Mouse (Mus musculus) lung, postnatal 10 days (tissue): ENCODE results near the gene Aldh1l2.
"Not testable (repeated sequence)": the region's sequence is repeated elsewhere in the genome, so short reads cannot be mapped to it uniquely, and the experiment has no call there.

ENCODE experiments used
- DNase-seq: peaks from one replicate; pipeline ENCODE4 v3.0.0; 2021

Aldh1l2 gene

GRCm38 (mm10) chr10:83533910-83534283, at the start of gene Aldh1l2:
Aldh1l2 (minus strand) TSS chr10:83534140.
- peak; percentile 81 for DNase-seq

GRCm38 (mm10) chr10:83565449-83566441, 31.8 kb upstream of the Aldh1l2 start:
- DNase-seq, result no peak

GRCm38 (mm10) chr10:83563005-83563404, 29.1 kb upstream of the Aldh1l2 start:
- no peak for DNase-seq

- no peak for DNase-seq
Observed at GRCm38 (mm10) chr10:83545341-83545740, 11.4 kb upstream of the Aldh1l2 start.

- peak; percentile 78 for DNase-seq
Observed at GRCm38 (mm10) chr10:83544103-83544479, 10.2 kb upstream of the Aldh1l2 start.

GRCm38 (mm10) chr10:83543439-83544102, 9.6 kb upstream of the Aldh1l2 start, which contains the start of gene Washc4:
Washc4 (plus strand) TSS chr10:83543752.
- peak; percentile 98 for DNase-seq

GRCm38 (mm10) chr10:83542241-83542640, 8.3 kb upstream of the Aldh1l2 start:
- no peak for DNase-seq

GRCm38 (mm10) chr10:83540092-83540491, 6.2 kb upstream of the Aldh1l2 start:
- no peak for DNase-seq

GRCm38 (mm10) chr10:83539311-83539980, 5.5 kb upstream of the Aldh1l2 start:
- no peak for DNase-seq

- DNase-seq, result no peak
Observed at GRCm38 (mm10) chr10:83536436-83536835, 2.5 kb upstream of the Aldh1l2 start.

- DNase-seq, result peak; percentile 74
Observed at GRCm38 (mm10) chr10:83533258-83533909, 556 bp downstream of the Aldh1l2 start.

- no peak for DNase-seq
Observed at GRCm38 (mm10) chr10:83530384-83530967, 3.5 kb downstream of the Aldh1l2 start.

GRCm38 (mm10) chr10:83524238-83524637, 9.7 kb downstream of the Aldh1l2 start:
- not testable (repeated sequence) for DNase-seq

- no peak for DNase-seq
Observed at GRCm38 (mm10) chr10:83520990-83521389, 12.9 kb downstream of the Aldh1l2 start.

GRCm38 (mm10) chr10:83513736-83514135, 20.2 kb downstream of the Aldh1l2 start:
- DNase-seq, result no peak

GRCm38 (mm10) chr10:83511304-83511703, 22.6 kb downstream of the Aldh1l2 start:
- DNase-seq, result no peak

- peak; percentile 11 for DNase-seq
Observed at GRCm38 (mm10) chr10:83508962-83509660, 24.8 kb downstream of the Aldh1l2 start.

- DNase-seq, result no peak
Observed at GRCm38 (mm10) chr10:83497321-83497720, 36.6 kb downstream of the Aldh1l2 start.

- no peak for DNase-seq
Observed at GRCm38 (mm10) chr10:83490506-83490905, 43.4 kb downstream of the Aldh1l2 start.

GRCm38 (mm10) chr10:83477286-83477685, 56.7 kb downstream of the Aldh1l2 start:
- no peak for DNase-seq

- DNase-seq, result no peak
Observed at GRCm38 (mm10) chr10:83475226-83475625, 58.7 kb downstream of the Aldh1l2 start.

GRCm38 (mm10) chr10:83457531-83457930, 76.4 kb downstream of the Aldh1l2 start:
- DNase-seq, result no peak
